Mouse (Mus musculus) fibroblast of lung, adult 2 months (primary cell): ENCODE measurements around the gene Obox5.
"Not testable (repeated sequence)": the region's sequence is repeated elsewhere in the genome, so short reads cannot be mapped to it uniquely, and the experiment has no call there.

Experiments used
- DNase-seq: peaks from one replicate; pipeline ENCODE4 v3.0.0-alpha.2; 2011; ENCODE audit warnings: low read depth

The Obox5 gene

DNA sequence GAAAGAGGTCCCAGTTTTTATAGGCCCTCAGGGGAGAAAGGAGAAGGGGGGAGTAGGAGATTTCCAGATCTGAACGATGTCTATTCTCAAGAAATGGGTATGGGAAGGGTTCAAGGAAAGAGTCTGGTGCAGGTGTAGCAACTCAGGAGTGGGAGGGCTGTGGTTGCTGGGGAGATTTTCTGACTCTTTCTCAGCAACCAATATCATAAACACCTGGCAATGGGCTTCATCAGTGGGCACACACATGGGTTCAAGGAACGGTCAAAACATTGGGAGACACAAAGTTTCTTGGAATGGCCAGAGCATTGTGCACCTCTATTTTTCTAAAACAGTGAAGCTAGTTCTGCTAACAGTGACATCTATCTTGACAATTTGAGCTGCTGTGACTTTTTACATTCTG is at the start of gene Obox5:
Gene Obox5 (plus strand): TSS at position 301 of the 400 bp plus-strand sequence.
- not testable (repeated sequence) for DNase-seq

GRCm38 (mm10) chr7:15749296-15749695 is 635 bp upstream of the Obox5 start:
- not testable (repeated sequence) for DNase-seq
